29 mouse cellular contexts compared by ENCODE assay signal in genomic region chr17:17433679-17434078, GRCm38 (mm10). TPM values are rescaled to one million over a fixed set of nuclear protein-coding genes. Genes with fewer than 3 reads are reported as not detected.
DNase-seq lines count a peak whose midpoint lies in the region; ATAC-seq and TF ChIP-seq lines count a peak whose summit lies in the region.
"Had no signal": no experiment of that assay in that cellular context is flagged by ENCODE, and none has a peak within 500 bp of the region (broad histone marks: within the 10 kb centered on the region; RNA-seq: fewer than 3 reads in every experiment).

No protein-coding gene starts in this region.

- H3K4me1 ChIP-seq in forebrain, embryonic 12.5 days, result peaks cover 3% of the 10 kb centered on the region; the same call in 1 of the 2 replicates
- 0 out of 2 replicates have a peak, but pooled peaks cover 2% of the 10 kb centered on the region for H3K4me1 ChIP-seq in forebrain, embryonic 14.5 days (ENCODE audit: control insufficient read depth, insufficient read depth, low read length)
- peaks cover 4% of the 10 kb centered on the region; the same call in 1 of the 2 replicates for H3K4me1 ChIP-seq in midbrain, embryonic 11.5 days (ENCODE audit: control insufficient read depth, insufficient read depth, low read length)
- peaks cover 29% of the 10 kb centered on the region for H3K4me1 ChIP-seq in midbrain, embryonic 10.5 days
- H3K4me1 ChIP-seq in midbrain, embryonic 14.5 days (ENCODE audit: control insufficient read depth, insufficient read depth, low read length), result no peaks in the 10 kb centered on the region
- no peaks in the 10 kb centered on the region for H3K4me1 ChIP-seq in midbrain, postnatal 0 days (ENCODE audit: insufficient read depth, low read length)
- H3K4me1 ChIP-seq: embryonic facial prominence, embryonic 15.5 days had no signal

- TF ChIP-seq CTCF in midbrain, postnatal 0 days (IDR thresholded peaks at IDR 0.05), result no peak
- TF ChIP-seq CTCF in brain, embryonic 14.5 days (IDR thresholded peaks at IDR 0.05; ENCODE audit: borderline replicate concordance, extremely low read depth, insufficient read depth, insufficient read length), result no peak

- peaks cover 7% of the 10 kb centered on the region for H3K36me3 ChIP-seq in forebrain, embryonic 12.5 days (replicated peaks)
- peaks cover 3% of the 10 kb centered on the region; the same call in 1 of the 2 replicates for H3K36me3 ChIP-seq in forebrain, embryonic 14.5 days (ENCODE audit: control insufficient read depth, insufficient read depth, low read length)
- no peaks in the 10 kb centered on the region for H3K36me3 ChIP-seq in midbrain, embryonic 11.5 days (ENCODE audit: control insufficient read depth, insufficient read depth, low read length)
- H3K36me3 ChIP-seq in midbrain, embryonic 10.5 days, result peaks cover 35% of the 10 kb centered on the region
- H3K36me3 ChIP-seq in midbrain, embryonic 14.5 days (ENCODE audit: control insufficient read depth, insufficient read depth, low read length), result no peaks in the 10 kb centered on the region
- H3K36me3 ChIP-seq in midbrain, postnatal 0 days (ENCODE audit: insufficient read depth, low read length), result no peaks in the 10 kb centered on the region
- H3K36me3 ChIP-seq: embryonic facial prominence, embryonic 13.5 days; embryonic facial prominence, embryonic 15.5 days; G1E had no signal

- no peaks in the 10 kb centered on the region for H3K27me3 ChIP-seq in forebrain, embryonic 12.5 days
- no peaks in the 10 kb centered on the region for H3K27me3 ChIP-seq in forebrain, embryonic 14.5 days (replicated peaks; ENCODE audit: control insufficient read depth, insufficient read depth, low read length)
- H3K27me3 ChIP-seq in midbrain, embryonic 11.5 days (ENCODE audit: control insufficient read depth, insufficient read depth, low read length), result no peaks in the 10 kb centered on the region
- no peaks in the 10 kb centered on the region for H3K27me3 ChIP-seq in midbrain, embryonic 10.5 days (ENCODE audit: low read depth, poor library complexity, severe bottlenecking)
- no peaks in the 10 kb centered on the region for H3K27me3 ChIP-seq in midbrain, embryonic 14.5 days (ENCODE audit: control insufficient read depth, insufficient read depth, low read length)
- H3K27me3 ChIP-seq in midbrain, postnatal 0 days (ENCODE audit: insufficient read depth, low read length), result no peaks in the 10 kb centered on the region
- H3K27me3 ChIP-seq: CH12.LX; embryonic facial prominence, embryonic 13.5 days; embryonic facial prominence, embryonic 15.5 days; forebrain, embryonic 13.5 days had no signal

- no peak for ATAC-seq in forebrain, embryonic 12.5 days (ENCODE audit: low FRiP score)
- no peak for ATAC-seq in forebrain, embryonic 14.5 days
- peak; percentile 65; the same call in 1 of the 2 replicates for ATAC-seq in midbrain, embryonic 11.5 days (ENCODE audit: low FRiP score)
- ATAC-seq in midbrain, embryonic 14.5 days (ENCODE audit: low FRiP score, low TSS enrichment), result no peak
- no peak for ATAC-seq in midbrain, postnatal 0 days (ENCODE audit: low FRiP score)
- ATAC-seq: activated CD4-positive, CD25-positive, alpha-beta regulatory T cell, adult 4 months; CD4-positive, CD25-positive, alpha-beta regulatory T cell, adult 4 months; forebrain, embryonic 13.5 days; Patski had no signal

- H3K4me3 ChIP-seq in forebrain, embryonic 12.5 days (replicated peaks), result no peak overlapping the region
- no peak overlapping the region for H3K4me3 ChIP-seq in forebrain, embryonic 14.5 days (ENCODE audit: low read depth, low read length)
- no peak overlapping the region for H3K4me3 ChIP-seq in midbrain, embryonic 11.5 days (ENCODE audit: low read depth, low read length)
- H3K4me3 ChIP-seq in midbrain, embryonic 10.5 days, result no peak overlapping the region
- no peak overlapping the region for H3K4me3 ChIP-seq in midbrain, embryonic 14.5 days (replicated peaks; ENCODE audit: low read depth, low read length)
- no peak overlapping the region for H3K4me3 ChIP-seq in midbrain, postnatal 0 days (ENCODE audit: low read depth, low read length)
- H3K4me3 ChIP-seq: embryonic facial prominence, embryonic 13.5 days; embryonic facial prominence, embryonic 15.5 days; erythroblast, embryonic 14.5 days; forebrain, embryonic 10.5 days; forebrain, embryonic 13.5 days had no signal

- peak overlapping the region; percentile 63; the same call in 1 of the 2 replicates for H3K27ac ChIP-seq in forebrain, embryonic 12.5 days
- no peak overlapping the region for H3K27ac ChIP-seq in forebrain, embryonic 14.5 days (ENCODE audit: low read depth, low read length)
- H3K27ac ChIP-seq in midbrain, embryonic 11.5 days (ENCODE audit: low read depth, low read length), result no peak overlapping the region
- H3K27ac ChIP-seq in midbrain, embryonic 10.5 days (replicated peaks), result no peak overlapping the region
- no peak overlapping the region for H3K27ac ChIP-seq in midbrain, embryonic 14.5 days (replicated peaks; ENCODE audit: low read depth, low read length)
- no peak overlapping the region for H3K27ac ChIP-seq in midbrain, postnatal 0 days (ENCODE audit: low read depth, low read length)
- H3K27ac ChIP-seq: embryonic facial prominence, embryonic 13.5 days; embryonic facial prominence, embryonic 15.5 days; forebrain, embryonic 10.5 days had no signal

- WGBS in forebrain, embryonic 12.5 days, result 38% methylated on average over 4 of the region's 4 CpGs
- 34% methylated on average over 4 of the region's 4 CpGs for WGBS in forebrain, embryonic 14.5 days
- WGBS in midbrain, embryonic 11.5 days, result 51% methylated on average over 4 of the region's 4 CpGs
- 57% methylated on average over 4 of the region's 4 CpGs for WGBS in midbrain, embryonic 10.5 days
- 35% methylated on average over 4 of the region's 4 CpGs for WGBS in midbrain, embryonic 14.5 days
- WGBS in midbrain, postnatal 0 days, result 26% methylated on average over 4 of the region's 4 CpGs

- H3K9ac ChIP-seq in forebrain, embryonic 12.5 days, result no peak overlapping the region
- no peak overlapping the region for H3K9ac ChIP-seq in forebrain, embryonic 14.5 days (ENCODE audit: low read length)
- no peak overlapping the region for H3K9ac ChIP-seq in midbrain, embryonic 11.5 days (ENCODE audit: low read length)
- no peak overlapping the region for H3K9ac ChIP-seq in midbrain, embryonic 14.5 days (replicated peaks; ENCODE audit: low read length)
- H3K9ac ChIP-seq in midbrain, postnatal 0 days (replicated peaks; ENCODE audit: low read length, poor library complexity, severe bottlenecking), result no peak overlapping the region
- H3K9ac ChIP-seq: embryonic facial prominence, embryonic 13.5 days; embryonic facial prominence, embryonic 15.5 days; forebrain, embryonic 13.5 days had no signal

- DNase-seq in forebrain, embryonic 14.5 days (ENCODE audit: low spot score), result no peak
- DNase-seq in midbrain, embryonic 11.5 days (ENCODE audit: low spot score, missing footprints), result peak; percentile 78
- DNase-seq in midbrain, embryonic 10.5 days (ENCODE audit: low spot score), result no peak
- DNase-seq in midbrain, embryonic 14.5 days, result peak; percentile 50
- no peak for DNase-seq in midbrain, postnatal 0 days (ENCODE audit: low spot score)
- DNase-seq in brain, embryonic 14.5 days (ENCODE audit: low read depth), result peak; percentile 43
- DNase-seq: adrenal gland, adult 8-10 months; adrenal gland, postnatal 14 days; adrenal gland, postnatal 36 days; B cell, adult 2 months; cerebellum, adult 11 months; cerebellum, adult 18-20 months; cerebellum, adult 8-10 months; cerebellum, adult 9-11 months; cerebellum, postnatal 14 days; cerebellum, postnatal 36 days; embryo, embryonic 11 days had no signal

- no peak for TF ChIP-seq POLR2A in brain, embryonic 14.5 days (IDR thresholded peaks at IDR 0.05; ENCODE audit: borderline replicate concordance, extremely low read depth, insufficient read depth, insufficient read length, poor library complexity, severe bottlenecking)

- no peak overlapping the region for H3K4me2 ChIP-seq in forebrain, embryonic 12.5 days
- H3K4me2 ChIP-seq in forebrain, embryonic 14.5 days (ENCODE audit: low read length), result no peak overlapping the region
- no peak overlapping the region for H3K4me2 ChIP-seq in midbrain, embryonic 11.5 days
- H3K4me2 ChIP-seq in midbrain, embryonic 14.5 days (ENCODE audit: low read length), result no peak overlapping the region
- no peak overlapping the region for H3K4me2 ChIP-seq in midbrain, postnatal 0 days (ENCODE audit: low read depth, low read length, poor library complexity, severe bottlenecking)
- H3K4me2 ChIP-seq: embryonic facial prominence, embryonic 13.5 days; embryonic facial prominence, embryonic 15.5 days; forebrain, embryonic 13.5 days had no signal

- H3K9me3 ChIP-seq in forebrain, embryonic 12.5 days, result no peaks in the 10 kb centered on the region
- no peaks in the 10 kb centered on the region for H3K9me3 ChIP-seq in forebrain, embryonic 14.5 days (replicated peaks; ENCODE audit: control insufficient read depth, low read length)
- no peaks in the 10 kb centered on the region for H3K9me3 ChIP-seq in midbrain, embryonic 11.5 days (ENCODE audit: control insufficient read depth, low read length)
- H3K9me3 ChIP-seq in midbrain, embryonic 10.5 days (replicated peaks), result no peaks in the 10 kb centered on the region
- H3K9me3 ChIP-seq in midbrain, embryonic 14.5 days (ENCODE audit: control insufficient read depth, low read length), result no peaks in the 10 kb centered on the region
- H3K9me3 ChIP-seq in midbrain, postnatal 0 days (ENCODE audit: low read length), result no peaks in the 10 kb centered on the region
- H3K9me3 ChIP-seq: embryonic facial prominence, embryonic 13.5 days; embryonic facial prominence, embryonic 15.5 days; forebrain, embryonic 10.5 days; forebrain, embryonic 13.5 days had no signal

RNA-seq across cellular contexts. Expression of gene Lix1, which starts 31.2 kb away (rescaled TPM):
- 86.6 and 87.2 TPM in 2 replicates for polyA plus RNA-seq in forebrain, embryonic 12.5 days (2016; fragmentation: Nextera tagmentation; extraction: Ambion mirVana)
- 25.0 and 26.9 TPM in 2 replicates for polyA plus RNA-seq in forebrain, embryonic 14.5 days (2014; fragmentation: Nextera tagmentation; extraction: Ambion mirVana)
- polyA plus RNA-seq in midbrain, embryonic 11.5 days (2014; fragmentation: Nextera tagmentation; extraction: Ambion mirVana), result 46.9 and 54.6 TPM in 2 replicates
- polyA plus RNA-seq in midbrain, embryonic 10.5 days (2016; fragmentation: Nextera tagmentation; extraction: Ambion mirVana), result 82.7 and 96.2 TPM in 2 replicates
- polyA plus RNA-seq in midbrain, embryonic 14.5 days (2014; fragmentation: Nextera tagmentation; extraction: Ambion mirVana), result 8.1 and 9.2 TPM in 2 replicates
- total RNA-seq in midbrain, postnatal 0 days (2014; rRNA removed), result 11.4 and 11.9 TPM in 2 replicates
- polyA plus RNA-seq in midbrain, postnatal 0 days (2015; fragmentation: Nextera tagmentation; extraction: Ambion mirVana), result 10.9 and 12.9 TPM in 2 replicates
- 10.3 and 15.1 TPM in 2 replicates for polyA plus RNA-seq in brain, embryonic 14.5 days (2012; rRNA removed)
- total RNA-seq: common myeloid progenitor, adult 5-6 weeks had no signal
- polyA plus RNA-seq: activated CD4-positive, CD25-positive, alpha-beta regulatory T cell, adult 4 months; erythroblast, embryonic 14.5 days; G1E; Patski had no signal

RNA-seq across cellular contexts. Expression of gene Riok2, which starts 59.6 kb away (rescaled TPM):
- polyA plus RNA-seq in forebrain, embryonic 12.5 days (2016; fragmentation: Nextera tagmentation; extraction: Ambion mirVana), result 31.5 and 31.9 TPM in 2 replicates
- 30.7 and 33.8 TPM in 2 replicates for polyA plus RNA-seq in forebrain, embryonic 14.5 days (2014; fragmentation: Nextera tagmentation; extraction: Ambion mirVana)
- 31.7 and 33.0 TPM in 2 replicates for polyA plus RNA-seq in midbrain, embryonic 11.5 days (2014; fragmentation: Nextera tagmentation; extraction: Ambion mirVana)
- polyA plus RNA-seq in midbrain, embryonic 10.5 days (2016; fragmentation: Nextera tagmentation; extraction: Ambion mirVana), result 28.5 and 28.7 TPM in 2 replicates
- polyA plus RNA-seq in midbrain, embryonic 14.5 days (2014; fragmentation: Nextera tagmentation; extraction: Ambion mirVana), result 24.0 and 26.2 TPM in 2 replicates
- total RNA-seq in midbrain, postnatal 0 days (2014; rRNA removed), result 28.6 and 33.6 TPM in 2 replicates
- polyA plus RNA-seq in midbrain, postnatal 0 days (2015; fragmentation: Nextera tagmentation; extraction: Ambion mirVana), result 11.2 and 12.7 TPM in 2 replicates
- polyA plus RNA-seq in brain, embryonic 14.5 days (2012; rRNA removed), result 24.7 and 29.3 TPM in 2 replicates

Comparison
In these comparisons a context has a peak if more than half of its experiments do, and no peak if none do; other contexts are left out.
1. DNase-seq: peak in midbrain, embryonic 11.5 days (single experiment), midbrain, embryonic 14.5 days (single experiment) and brain, embryonic 14.5 days (single experiment); none in forebrain, embryonic 14.5 days (single experiment), midbrain, embryonic 10.5 days (single experiment) and midbrain, postnatal 0 days (single experiment).